Mouse (Mus musculus) left cerebral cortex, postnatal 14 days (tissue): ENCODE results near the gene Tmc5. TPM values are rescaled to one million over a fixed set of nuclear protein-coding genes. Genes with fewer than 3 reads are reported as not detected.
A peak's percentile ranks its signal among the peaks of the same experiment; 100 is the strongest.

Experiments
- DNase-seq, 2 experiments: peaks; one replicate each; pipeline ENCODE4 v3.0.0; 2021 to 2022; ENCODE audit warnings: low spot score in 2 of 2, mixed read lengths in 1 of 2
- intact Hi-C: fragments of 180-260 bp; cut with DNase I; formaldehyde crosslinking; loops from one replicate; pipeline ENCODE4 v1.15.1; 2025
- long read RNA-seq, 2 experiments: library from polyadenylated mRNA; stranded (forward); transcript quantifications; one replicate each; pipeline ENCODE4 v2.0.0; 2021
- total RNA-seq, 2 experiments: library from RNA; stranded (reverse); gene quantifications; 2 replicates each; pipeline ENCODE4 v1.2.3; 2021

The Tmc5 gene
- under 1 TPM; 0.35 to 0.38 TPM for total RNA-seq
- long read RNA-seq, experiment 1, result 0 reads
- long read RNA-seq, experiment 2, result 0 reads

GRCm38 (mm10) chr7:118597201-118597600, at the start of gene Tmc5:
Gene Tmc5 (plus strand): TSS chr7:118597297.
- intact Hi-C loops, result loop anchor here (10.0 kb wide), 1 partner anchor 398 kb away; the partner anchor contains the start of gene Gprc5b
- DNase-seq, result no peak

- intact Hi-C loops, result no loop called here
- no peak for DNase-seq
Measured at GRCm38 (mm10) chr7:118547451-118547850, 49.6 kb upstream of the Tmc5 start.

- intact Hi-C loops, result no loop called here
- no peak for DNase-seq
Measured at GRCm38 (mm10) chr7:118553881-118554280, 43.2 kb upstream of the Tmc5 start.

DNA sequence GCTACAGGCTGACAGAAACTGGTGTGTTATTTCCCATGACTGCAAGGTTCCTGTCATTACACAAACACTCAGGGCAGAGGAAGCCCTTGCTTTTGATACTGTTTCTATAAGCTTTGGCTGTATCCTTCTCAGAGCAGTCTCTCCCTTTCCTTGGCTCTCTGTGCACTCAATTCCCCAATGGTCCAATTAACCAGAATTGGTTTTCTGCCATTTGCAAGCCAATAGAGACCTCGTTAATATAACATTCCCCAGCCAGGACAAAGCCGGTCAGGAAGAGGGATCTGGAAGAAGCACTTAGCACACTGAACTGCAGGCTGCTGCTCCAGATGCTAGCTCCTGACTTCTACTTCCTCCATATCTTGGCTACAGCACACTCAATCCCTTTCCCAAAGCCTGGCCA, 42.8 kb upstream of the Tmc5 start:
- no peak for DNase-seq
- intact Hi-C loops, result no loop called here

DNA sequence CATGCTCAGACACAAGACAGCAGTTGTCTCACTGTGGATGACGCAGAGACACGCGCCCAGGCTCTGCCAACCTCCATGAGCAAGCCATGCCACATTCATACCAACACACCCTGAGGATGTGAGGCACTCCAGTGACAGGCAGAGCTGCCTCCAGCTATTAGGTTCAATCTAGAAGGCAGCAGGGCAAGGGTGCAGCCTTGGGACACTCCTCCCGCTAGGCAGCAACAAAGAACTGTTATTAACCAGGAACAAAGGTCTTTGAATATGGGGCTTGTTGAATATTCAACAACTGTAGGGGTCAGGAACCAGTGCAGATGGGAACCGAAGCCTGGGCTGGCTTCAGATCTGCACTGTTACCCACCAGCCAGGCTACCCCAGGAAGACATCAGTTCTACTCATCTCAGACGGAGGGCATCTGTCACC, 28.0 kb upstream of the Tmc5 start:
- DNase-seq, result no peak

DNA sequence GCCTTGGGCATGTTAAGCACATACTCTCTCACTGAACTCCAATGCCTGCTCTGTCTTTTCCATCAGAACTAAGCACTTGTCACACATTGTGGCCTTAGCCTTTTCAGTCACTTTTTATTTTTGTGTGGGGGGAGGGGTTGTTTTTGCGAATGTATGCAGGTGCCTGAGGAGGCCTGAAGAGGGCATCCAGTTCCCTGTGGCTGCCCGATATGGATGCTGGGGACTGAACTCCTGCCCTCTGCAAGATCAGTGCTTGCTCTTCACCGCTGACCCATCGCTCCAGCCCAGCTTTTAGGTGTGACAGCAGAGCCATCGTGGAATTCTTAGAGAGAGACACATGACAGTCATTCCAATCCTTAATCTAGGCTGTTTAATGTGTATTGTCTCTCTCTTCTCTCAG, 25.7 kb upstream of the Tmc5 start:
- intact Hi-C loops, result no loop called here
- DNase-seq, result no peak

More for the DNA sequence above, 28.0 kb upstream of the Tmc5 start:
- intact Hi-C loops, result no loop called here

DNA sequence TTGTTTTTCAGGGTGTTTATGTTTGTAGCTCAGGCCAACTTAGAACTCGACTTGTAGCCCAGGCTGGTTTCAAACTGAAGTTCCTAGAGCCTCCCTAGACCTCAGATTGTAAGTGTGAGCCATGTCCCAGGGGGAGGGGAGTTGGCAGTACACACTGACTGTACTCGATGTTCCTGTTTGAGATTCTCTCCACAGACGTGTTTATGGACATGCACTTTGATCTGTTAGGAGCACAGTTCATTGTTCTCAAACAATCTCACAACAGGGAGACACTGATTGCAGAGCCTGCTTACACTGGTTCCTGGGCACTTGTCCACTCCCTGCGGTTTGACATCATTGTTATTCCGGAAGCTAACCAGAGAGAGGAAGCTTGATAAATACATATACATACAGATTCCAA, 25.1 kb upstream of the Tmc5 start:
- no peak for DNase-seq
- intact Hi-C loops, result no loop called here

DNA sequence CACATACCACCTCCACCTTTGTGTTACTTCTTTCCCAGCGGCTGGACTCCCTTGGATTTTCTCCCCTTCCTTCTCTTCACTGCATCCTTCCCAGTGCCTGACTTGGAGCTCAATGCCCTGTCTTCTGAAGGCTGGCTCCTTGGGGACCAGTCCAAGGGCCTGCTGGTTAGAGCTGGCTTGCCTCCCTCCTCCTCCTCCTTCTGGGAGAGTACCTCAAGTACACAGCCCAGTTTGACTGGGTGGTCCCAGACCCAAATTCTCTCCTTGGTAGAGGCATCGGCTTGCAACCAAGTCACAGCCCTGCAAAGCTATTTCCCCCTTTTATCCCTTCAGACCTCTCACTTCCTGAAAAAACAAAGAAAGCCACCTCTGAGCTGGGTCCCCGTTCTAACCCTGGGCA, 18.8 kb upstream of the Tmc5 start:
- intact Hi-C loops, result no loop called here
- no peak for DNase-seq

GRCm38 (mm10) chr7:118579938-118580337, 17.2 kb upstream of the Tmc5 start:
- DNase-seq, result no peak
- intact Hi-C loops, result no loop called here

- intact Hi-C loops, result no loop called here
- DNase-seq, result no peak
Measured at GRCm38 (mm10) chr7:118583821-118584220, 13.3 kb upstream of the Tmc5 start.

DNA sequence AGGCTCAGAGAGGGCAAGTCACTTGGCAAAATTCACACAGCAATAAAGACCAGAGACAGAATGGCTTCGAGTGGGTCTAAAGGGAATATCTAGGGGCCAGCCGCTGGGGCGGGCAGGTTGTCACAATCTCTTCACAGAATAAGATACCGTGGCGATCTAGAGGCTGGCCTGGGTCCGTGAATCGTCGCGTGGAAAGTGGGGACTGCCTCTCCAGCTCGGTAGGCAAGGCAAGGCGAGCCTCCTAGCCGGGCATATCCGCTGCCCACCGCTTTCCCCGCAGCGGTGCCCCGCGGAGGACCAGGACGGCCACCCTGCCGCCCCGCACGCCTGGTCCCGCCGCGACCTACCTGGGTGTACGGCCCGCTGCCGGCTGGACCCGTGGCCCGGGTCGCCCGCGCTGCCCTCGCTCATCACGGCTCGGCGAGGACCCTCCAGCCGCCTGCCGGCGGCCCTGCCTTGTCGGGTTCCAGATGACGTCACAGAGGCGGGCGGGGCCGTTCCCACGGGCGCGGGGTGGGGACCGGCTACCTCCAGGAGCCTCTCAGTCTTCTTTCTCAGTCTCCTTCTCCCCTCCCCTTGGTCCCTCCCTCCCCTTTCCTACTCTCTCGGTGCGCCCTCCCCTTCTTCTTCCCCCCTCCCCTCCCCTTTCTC, 12.7 kb upstream of the Tmc5 start, which contains the start of gene Tmc7:
TSS of gene Tmc7 (minus strand) at position 480 of the 651 bp plus-strand sequence.
- DNase-seq, result peak; percentile 48 to 84
- intact Hi-C loops, result no loop called here

DNA sequence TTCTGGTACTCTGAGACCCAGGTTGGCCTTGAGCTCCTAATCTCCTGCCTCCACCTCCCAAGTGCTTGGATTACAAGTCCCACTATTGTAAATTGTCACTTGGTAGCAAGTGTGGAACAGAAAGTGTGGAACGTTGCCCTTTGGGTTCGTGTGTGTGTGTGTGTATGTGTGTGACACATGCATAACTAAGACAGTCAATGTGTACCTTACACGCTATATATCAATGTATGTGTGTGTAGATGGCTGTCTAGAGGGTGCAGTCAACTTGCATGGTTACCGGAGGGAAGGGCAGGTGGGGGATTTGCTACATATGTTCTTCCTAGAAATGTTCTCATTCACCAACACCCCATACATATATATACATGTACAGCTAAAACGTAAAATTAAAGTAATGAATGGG, 12.2 kb upstream of the Tmc5 start:
- intact Hi-C loops, result no loop called here
- no peak for DNase-seq

DNA sequence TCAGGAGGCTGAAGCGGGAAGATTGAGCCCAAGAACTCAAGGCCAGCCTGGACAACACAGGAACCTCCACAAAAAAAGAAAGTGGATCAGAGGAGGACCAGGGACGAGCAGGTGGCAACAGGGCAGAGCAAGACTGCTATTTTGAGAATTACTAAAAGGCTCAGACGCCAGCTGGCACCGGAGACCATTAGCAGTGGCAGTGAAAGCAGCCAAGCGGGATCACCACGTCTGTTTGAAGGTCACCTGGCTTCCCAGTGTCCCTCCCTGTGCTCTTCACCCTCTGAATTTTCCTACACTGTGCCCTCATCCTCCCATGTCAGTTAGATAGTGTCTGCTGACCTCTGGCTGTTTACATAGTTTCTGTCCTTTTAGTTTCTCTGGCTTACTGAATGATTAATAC, 11.2 kb upstream of the Tmc5 start:
- intact Hi-C loops, result no loop called here
- DNase-seq, result no peak

GRCm38 (mm10) chr7:118590726-118591305, 6.3 kb upstream of the Tmc5 start:
- intact Hi-C loops, result loop anchor here (5.0 to 10.0 kb wide), 2 partner anchors 59 to 404 kb away; partner anchors contain the start of genes Coq7 and Gprc5b

GRCm38 (mm10) chr7:118592146-118592545, 5.0 kb upstream of the Tmc5 start:
- peak in 1 of 2 experiments; percentile 47 for DNase-seq
- intact Hi-C loops, result loop anchor here (5.0 to 10.0 kb wide), 2 partner anchors 60 to 403 kb away; partner anchors contain the start of genes Coq7 and Gprc5b

More at GRCm38 (mm10) chr7:118590726-118591305, 6.3 kb upstream of the Tmc5 start:
- no peak for DNase-seq

- intact Hi-C loops, result loop anchor here (5.0 to 10.0 kb wide), 2 partner anchors 61 to 401 kb away; partner anchors contain the start of genes Coq7 and Gprc5b
- DNase-seq, result peak; percentile 78 to 91
Measured at GRCm38 (mm10) chr7:118593567-118594407, 3.3 kb upstream of the Tmc5 start.

GRCm38 (mm10) chr7:118594611-118595010, 2.5 kb upstream of the Tmc5 start:
- no peak for DNase-seq
- intact Hi-C loops, result loop anchor here (1.0 to 10.0 kb wide), 3 partner anchors 62 to 400 kb away; partner anchors contain the start of genes Coq7 and Gprc5b

- peak; percentile 95 to 96 for DNase-seq
- intact Hi-C loops, result loop anchor here (1.0 to 10.0 kb wide), 2 partner anchors 94 to 400 kb away; partner anchors contain the start of gene Gprc5b
Measured at GRCm38 (mm10) chr7:118595228-118595627, 1.9 kb upstream of the Tmc5 start.

- intact Hi-C loops, result loop anchor here (10.0 kb wide), 1 partner anchor 399 kb away; the partner anchor contains the start of gene Gprc5b
- DNase-seq, result no peak
Measured at GRCm38 (mm10) chr7:118596271-118596670, 826 bp upstream of the Tmc5 start.
